Mouse (Mus musculus) heart, adult 2 months (tissue): Measurements from ENCODE around the gene Zfp704.

Experiments
- CTCF ChIP-seq: fragments of 200-600 bp; IDR thresholded peaks from 2 replicates; pipeline ENCODE4 v1.8.1; 2022; ENCODE audit warnings: antibody characterized with exemption, mild to moderate bottlenecking, moderate library complexity
- EP300 ChIP-seq: fragments of 200-500 bp; IDR thresholded peaks from 2 replicates; pipeline ENCODE4 v1.6.1; 2011; ENCODE audit warnings: low read depth, low read length, control low read depth; ENCODE audit not compliant: insufficient read depth
- POLR2A ChIP-seq: fragments of 200-500 bp; IDR thresholded peaks from 2 replicates; pipeline ENCODE4 v1.6.1; 2011; ENCODE audit warnings: mild to moderate bottlenecking, low read depth, low read length, control low read depth; ENCODE audit not compliant: insufficient read depth

- TF ChIP-seq CTCF (no peak), POLR2A (no peak), EP300 (no peak)
These were observed 122.2 kb downstream of the Zfp704 start for GRCm38 (mm10) chr3:9487644-9488043.
